Mouse (Mus musculus): ENCODE data around the gene Slfnl1. TPM values are rescaled to one million over a fixed set of nuclear protein-coding genes. Genes with fewer than 3 reads are reported as not detected.

Gene Slfnl1
- polyA plus RNA-seq (2015; fragmentation: Nextera tagmentation; extraction: Ambion mirVana), result not detected in 2 replicates

- H3K36me3 ChIP-seq, result peaks cover 38% of the 10 kb centered on the region
- H3K27ac ChIP-seq (replicated peaks), result no peak within 1 kb of the TSS
- H3K27me3 ChIP-seq, result no peaks in the 10 kb centered on the region
- no peaks in the 10 kb centered on the region for H3K4me1 ChIP-seq
- ATAC-seq (replicated peaks), result no peak
- H3K9ac ChIP-seq (replicated peaks), result no peak within 1 kb of the TSS
- 87% methylated on average over 6 of the region's 6 CpGs for WGBS
- no peak within 1 kb of the TSS for H3K4me3 ChIP-seq
- no peak within 1 kb of the TSS for H3K4me2 ChIP-seq (replicated peaks)
- H3K9me3 ChIP-seq, result no peaks in the 10 kb centered on the region
Observed at GRCm38 (mm10) chr4:120531986-120532385, at the start of gene Slfnl1. Slfnl1 (plus strand) TSS chr4:120532231.

GRCm38 (mm10) chr4:120487707-120488106, 44.3 kb upstream of the Slfnl1 start:
- 67% methylated on average over 1 of the region's 1 CpGs for WGBS

GRCm38 (mm10) chr4:120506955-120507354, 25.1 kb upstream of the Slfnl1 start:
- Histone ChIP-seq H3K27me3 (no peaks in the 10 kb centered on the region), H3K9ac (replicated peaks) (no peak overlapping the region), H3K36me3 (peaks cover 49% of the 10 kb centered on the region), H3K4me3 (no peak overlapping the region), H3K9me3 (no peaks in the 10 kb centered on the region), H3K4me2 (replicated peaks) (no peak overlapping the region), H3K4me1 (no peaks in the 10 kb centered on the region), H3K27ac (replicated peaks) (no peak overlapping the region)
- ATAC-seq (replicated peaks), result no peak
- 78% methylated on average over 1 of the region's 1 CpGs for WGBS

More at GRCm38 (mm10) chr4:120487707-120488106, 44.3 kb upstream of the Slfnl1 start:
- no peak for ATAC-seq (replicated peaks)
- Histone ChIP-seq H3K4me1 (no peaks in the 10 kb centered on the region), H3K9ac (replicated peaks) (no peak overlapping the region), H3K27ac (replicated peaks) (no peak overlapping the region), H3K27me3 (no peaks in the 10 kb centered on the region), H3K9me3 (no peaks in the 10 kb centered on the region), H3K4me2 (replicated peaks) (no peak overlapping the region), H3K4me3 (no peak overlapping the region), H3K36me3 (peaks cover 16% of the 10 kb centered on the region)

- Histone ChIP-seq H3K9me3 (no peaks in the 10 kb centered on the region), H3K4me1 (no peaks in the 10 kb centered on the region), H3K4me2 (replicated peaks) (no peak overlapping the region), H3K27ac (replicated peaks) (no peak overlapping the region), H3K4me3 (no peak overlapping the region), H3K27me3 (no peaks in the 10 kb centered on the region), H3K36me3 (peaks cover 48% of the 10 kb centered on the region), H3K9ac (replicated peaks) (no peak overlapping the region)
- 97% methylated on average over 4 of the region's 4 CpGs for WGBS
- no peak for ATAC-seq (replicated peaks)
Observed at GRCm38 (mm10) chr4:120511203-120511602, 20.8 kb upstream of the Slfnl1 start.

GRCm38 (mm10) chr4:120514366-120514765, 17.7 kb upstream of the Slfnl1 start:
- Histone ChIP-seq H3K9ac (replicated peaks) (no peak overlapping the region), H3K4me1 (no peaks in the 10 kb centered on the region), H3K36me3 (peaks cover 38% of the 10 kb centered on the region), H3K4me2 (replicated peaks) (no peak overlapping the region), H3K9me3 (no peaks in the 10 kb centered on the region), H3K27me3 (no peaks in the 10 kb centered on the region), H3K27ac (replicated peaks) (no peak overlapping the region), H3K4me3 (no peak overlapping the region)
- WGBS, result 91% methylated on average over 2 of the region's 2 CpGs
- no peak for ATAC-seq (replicated peaks)

GRCm38 (mm10) chr4:120516491-120516890, 15.5 kb upstream of the Slfnl1 start:
- no peak for ATAC-seq (replicated peaks)
- Histone ChIP-seq H3K36me3 (peaks cover 41% of the 10 kb centered on the region), H3K9ac (replicated peaks) (no peak overlapping the region), H3K4me1 (no peaks in the 10 kb centered on the region), H3K4me3 (no peak overlapping the region), H3K27me3 (no peaks in the 10 kb centered on the region), H3K9me3 (no peaks in the 10 kb centered on the region), H3K27ac (replicated peaks) (no peak overlapping the region), H3K4me2 (replicated peaks) (no peak overlapping the region)
- WGBS, result 97% methylated on average over 7 of the region's 7 CpGs

- WGBS, result 92% methylated on average over 7 of the region's 7 CpGs
- no peaks in the 10 kb centered on the region for H3K27me3 ChIP-seq
- H3K27ac ChIP-seq (replicated peaks), result no peak overlapping the region
- H3K4me1 ChIP-seq, result no peaks in the 10 kb centered on the region
- no peak overlapping the region for H3K4me2 ChIP-seq (replicated peaks)
- no peak overlapping the region for H3K9ac ChIP-seq (replicated peaks)
- no peak for ATAC-seq (replicated peaks)
- no peaks in the 10 kb centered on the region for H3K9me3 ChIP-seq
- no peak overlapping the region for H3K4me3 ChIP-seq
- peaks cover 45% of the 10 kb centered on the region for H3K36me3 ChIP-seq
Observed at GRCm38 (mm10) chr4:120516907-120517306, 15.1 kb upstream of the Slfnl1 start.

- WGBS, result 78% methylated on average over 4 of the region's 4 CpGs
- Histone ChIP-seq H3K4me3 (no peak overlapping the region), H3K4me2 (replicated peaks) (no peak overlapping the region), H3K36me3 (peaks cover 49% of the 10 kb centered on the region), H3K27me3 (no peaks in the 10 kb centered on the region), H3K9ac (replicated peaks) (no peak overlapping the region), H3K4me1 (no peaks in the 10 kb centered on the region), H3K9me3 (no peaks in the 10 kb centered on the region), H3K27ac (replicated peaks) (no peak overlapping the region)
- ATAC-seq (replicated peaks), result no peak
Observed at GRCm38 (mm10) chr4:120517335-120517734, 14.7 kb upstream of the Slfnl1 start.

- ATAC-seq (replicated peaks), result no peak
- Histone ChIP-seq H3K4me1 (no peaks in the 10 kb centered on the region), H3K27ac (replicated peaks) (no peak overlapping the region), H3K36me3 (peaks cover 76% of the 10 kb centered on the region), H3K4me3 (no peak overlapping the region), H3K27me3 (no peaks in the 10 kb centered on the region), H3K9ac (replicated peaks) (no peak overlapping the region), H3K9me3 (no peaks in the 10 kb centered on the region), H3K4me2 (replicated peaks) (no peak overlapping the region)
- WGBS, result 76% methylated on average over 5 of the region's 5 CpGs
Observed at GRCm38 (mm10) chr4:120521761-120522160, 10.3 kb upstream of the Slfnl1 start.

GRCm38 (mm10) chr4:120522351-120522750, 9.7 kb upstream of the Slfnl1 start:
- ATAC-seq (replicated peaks), result no peak
- no peaks in the 10 kb centered on the region for H3K4me1 ChIP-seq
- WGBS, result 87% methylated on average over 4 of the region's 4 CpGs
- H3K9ac ChIP-seq (replicated peaks), result no peak overlapping the region
- peaks cover 72% of the 10 kb centered on the region for H3K36me3 ChIP-seq
- H3K4me3 ChIP-seq, result no peak overlapping the region
- H3K27ac ChIP-seq (replicated peaks), result no peak overlapping the region
- no peaks in the 10 kb centered on the region for H3K9me3 ChIP-seq
- H3K27me3 ChIP-seq, result no peaks in the 10 kb centered on the region
- no peak overlapping the region for H3K4me2 ChIP-seq (replicated peaks)

GRCm38 (mm10) chr4:120523092-120523491, 8.9 kb upstream of the Slfnl1 start:
- Histone ChIP-seq H3K27me3 (no peaks in the 10 kb centered on the region), H3K9ac (replicated peaks) (no peak overlapping the region), H3K4me2 (replicated peaks) (no peak overlapping the region), H3K36me3 (peaks cover 71% of the 10 kb centered on the region), H3K9me3 (no peaks in the 10 kb centered on the region), H3K27ac (replicated peaks) (no peak overlapping the region), H3K4me1 (no peaks in the 10 kb centered on the region), H3K4me3 (no peak overlapping the region)
- 93% methylated on average over 3 of the region's 3 CpGs for WGBS
- ATAC-seq (replicated peaks), result no peak

GRCm38 (mm10) chr4:120528171-120528570, 3.9 kb upstream of the Slfnl1 start:
- Histone ChIP-seq H3K4me2 (replicated peaks) (no peak overlapping the region), H3K36me3 (peaks cover 70% of the 10 kb centered on the region), H3K9me3 (no peaks in the 10 kb centered on the region), H3K4me3 (no peak overlapping the region), H3K27me3 (no peaks in the 10 kb centered on the region), H3K9ac (replicated peaks) (no peak overlapping the region), H3K4me1 (no peaks in the 10 kb centered on the region), H3K27ac (replicated peaks) (no peak overlapping the region)
- 82% methylated on average over 9 of the region's 9 CpGs for WGBS
- ATAC-seq (replicated peaks), result no peak

- ATAC-seq (replicated peaks), result no peak
- 95% methylated on average over 10 of the region's 10 CpGs for WGBS
- H3K27me3 ChIP-seq, result no peaks in the 10 kb centered on the region
Observed at GRCm38 (mm10) chr4:120538664-120539063, 6.6 kb downstream of the Slfnl1 start.

More at GRCm38 (mm10) chr4:120538664-120539063, 6.6 kb downstream of the Slfnl1 start:
- H3K4me3 ChIP-seq, result no peak overlapping the region
- H3K9me3 ChIP-seq, result no peaks in the 10 kb centered on the region
- no peaks in the 10 kb centered on the region for H3K4me1 ChIP-seq
- H3K27ac ChIP-seq (replicated peaks), result no peak overlapping the region
- H3K9ac ChIP-seq (replicated peaks), result no peak overlapping the region
- peaks cover 53% of the 10 kb centered on the region for H3K36me3 ChIP-seq
- H3K4me2 ChIP-seq (replicated peaks), result no peak overlapping the region
